Mouse (Mus musculus) heart, embryonic 15.5 days (tissue): ENCODE data around the gene Zfp961. TPM values are rescaled to one million over a fixed set of nuclear protein-coding genes. Genes with fewer than 3 reads are reported as not detected.

Source experiments
- ATAC-seq: fragments of 200-750 bp; cut with Nextera tagmentation; replicated peaks from 2 replicates; pipeline ENCODE4 v1.8.0; 2017; ENCODE audit warnings: low read depth, moderate TSS enrichment; ENCODE audit not compliant: insufficient number of reproducible peaks, insufficient read depth, low FRiP score
- H3K27ac ChIP-seq: fragments of 300-500 bp; sonication (generic); 2 replicates; pipeline ENCODE4 v1.5.1; 2015; ENCODE audit warnings: mild to moderate bottlenecking, inconsistent platforms
- H3K27me3 ChIP-seq: fragments of 300-500 bp; sonication (generic); 2 replicates; pipeline ENCODE4 v1.6.1; 2015; ENCODE audit warnings: inconsistent platforms
- H3K36me3 ChIP-seq: fragments of 300-500 bp; sonication (generic); 2 replicates; pipeline ENCODE4 v1.6.1; 2015; ENCODE audit warnings: mild to moderate bottlenecking, inconsistent platforms
- H3K4me1 ChIP-seq: fragments of 300-500 bp; sonication (generic); replicated peaks from 2 replicates; pipeline ENCODE4 v1.6.1; 2015; ENCODE audit warnings: inconsistent platforms
- H3K4me2 ChIP-seq: fragments of 300-500 bp; sonication (generic); 2 replicates; pipeline ENCODE4 v1.6.1; 2015; ENCODE audit warnings: inconsistent platforms, mild to moderate bottlenecking, moderate library complexity
- H3K4me3 ChIP-seq: fragments of 300-500 bp; sonication (generic); 2 replicates; pipeline ENCODE4 v1.5.1; 2015; ENCODE audit warnings: mild to moderate bottlenecking, inconsistent platforms
- H3K9ac ChIP-seq: fragments of 300-500 bp; sonication (generic); 2 replicates; pipeline ENCODE4 v1.6.1; 2015; ENCODE audit warnings: mild to moderate bottlenecking, inconsistent platforms
- H3K9me3 ChIP-seq: fragments of 300-500 bp; sonication (generic); replicated peaks from 2 replicates; pipeline ENCODE4 v1.6.1; 2016; ENCODE audit warnings: inconsistent platforms
- WGBS: fragments of 180-500 bp; shearing (Covaris S2); methylation state at CpG from one replicate; pipeline ENCODE4 v1.1.7; 2015; ENCODE audit warnings: mixed read lengths; 5-methylcytosine and 5-hydroxymethylcytosine counted together
- polyA plus RNA-seq: library from polyadenylated mRNA; unstranded; fragments of >200 nt; fragmentation: Nextera tagmentation; extraction: Ambion mirVana; gene quantifications from 2 replicates; pipeline ENCODE4 v1.2.1, GENCODE M21; 2015

Zfp961 gene
- polyA plus RNA-seq, 1 experiment from 2014 or later, result 9.6 TPM

DNA sequence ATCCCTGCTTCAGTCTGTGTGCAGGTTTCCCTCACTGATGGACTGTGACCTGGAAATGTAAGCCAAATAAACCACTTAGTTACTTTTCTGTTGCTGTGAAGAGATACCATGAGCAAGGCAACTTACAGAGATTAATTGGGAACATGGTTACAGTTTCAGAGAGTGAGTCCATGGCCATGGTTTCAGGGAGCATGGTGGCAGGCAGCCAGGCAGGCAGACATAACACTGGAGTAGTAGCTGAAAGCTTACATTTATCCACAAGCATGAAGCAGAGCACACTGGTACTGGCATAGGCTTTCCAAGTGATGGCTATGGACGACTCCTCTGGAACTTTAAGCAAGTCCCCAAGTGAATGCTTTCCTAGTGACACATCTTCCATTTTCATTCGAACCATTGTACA, 14.3 kb downstream of the Zfp961 start:
- WGBS, result 84% methylated on average over 2 of the region's 2 CpGs

GRCm38 (mm10) chr8:71966411-71966810, 15.6 kb downstream of the Zfp961 start:
- 0 out of 2 replicates have a peak, but pooled peaks cover 3% of the 10 kb centered on the region for H3K4me1 ChIP-seq
- H3K4me3 ChIP-seq, result no peak overlapping the region
- H3K36me3 ChIP-seq, result peaks cover 46% of the 10 kb centered on the region
- no peaks in the 10 kb centered on the region for H3K27me3 ChIP-seq
- H3K4me2 ChIP-seq, result no peak overlapping the region
- H3K9me3 ChIP-seq, result no peaks in the 10 kb centered on the region
- H3K27ac ChIP-seq, result no peak overlapping the region
- ATAC-seq, result no peak
- no peak overlapping the region for H3K9ac ChIP-seq

More for the DNA sequence above, 14.3 kb downstream of the Zfp961 start:
- Histone ChIP-seq H3K27ac (no peak overlapping the region), H3K4me3 (no peak overlapping the region), H3K27me3 (no peaks in the 10 kb centered on the region), H3K9ac (no peak overlapping the region), H3K36me3 (peaks cover 46% of the 10 kb centered on the region), H3K4me2 (no peak overlapping the region), H3K9me3 (no peaks in the 10 kb centered on the region), H3K4me1 (0 out of 2 replicates have a peak, but pooled peaks cover 3% of the 10 kb centered on the region)
- ATAC-seq, result no peak

GRCm38 (mm10) chr8:71967261-71967660, 16.4 kb downstream of the Zfp961 start:
- H3K36me3 ChIP-seq, result peaks cover 46% of the 10 kb centered on the region
- H3K4me1 ChIP-seq, result 0 out of 2 replicates have a peak, but pooled peaks cover 3% of the 10 kb centered on the region
- no peak overlapping the region for H3K4me3 ChIP-seq
- 95% methylated on average over 5 of the region's 5 CpGs for WGBS
- H3K27ac ChIP-seq, result no peak overlapping the region
- ATAC-seq, result no peak
- no peaks in the 10 kb centered on the region for H3K9me3 ChIP-seq
- H3K4me2 ChIP-seq, result no peak overlapping the region
- no peaks in the 10 kb centered on the region for H3K27me3 ChIP-seq
- no peak overlapping the region for H3K9ac ChIP-seq

- no peak overlapping the region for H3K4me2 ChIP-seq
- no peak for ATAC-seq
- no peak overlapping the region for H3K4me3 ChIP-seq
- no peaks in the 10 kb centered on the region for H3K27me3 ChIP-seq
- H3K4me1 ChIP-seq, result 0 out of 2 replicates have a peak, but pooled peaks cover 3% of the 10 kb centered on the region
- 78% methylated on average over 6 of the region's 6 CpGs for WGBS
- H3K9ac ChIP-seq, result no peak overlapping the region
- no peaks in the 10 kb centered on the region for H3K9me3 ChIP-seq
- H3K27ac ChIP-seq, result no peak overlapping the region
- peaks cover 46% of the 10 kb centered on the region for H3K36me3 ChIP-seq
Observed at GRCm38 (mm10) chr8:71968100-71968499, 17.3 kb downstream of the Zfp961 start.

- Histone ChIP-seq H3K27me3 (no peaks in the 10 kb centered on the region), H3K27ac (no peak overlapping the region), H3K36me3 (peaks cover 46% of the 10 kb centered on the region), H3K4me3 (no peak overlapping the region), H3K9me3 (no peaks in the 10 kb centered on the region), H3K9ac (no peak overlapping the region), H3K4me2 (no peak overlapping the region), H3K4me1 (0 out of 2 replicates have a peak, but pooled peaks cover 3% of the 10 kb centered on the region)
- 82% methylated on average over 6 of the region's 6 CpGs for WGBS
- no peak for ATAC-seq
Observed at GRCm38 (mm10) chr8:71968636-71969035, 17.8 kb downstream of the Zfp961 start.

GRCm38 (mm10) chr8:71971945-71972344, 21.1 kb downstream of the Zfp961 start:
- Histone ChIP-seq H3K4me2 (no peak overlapping the region), H3K36me3 (peaks cover 22% of the 10 kb centered on the region), H3K4me3 (no peak overlapping the region), H3K9ac (no peak overlapping the region), H3K9me3 (no peaks in the 10 kb centered on the region), H3K27ac (no peak overlapping the region), H3K4me1 (no peaks in the 10 kb centered on the region), H3K27me3 (no peaks in the 10 kb centered on the region)
- WGBS, result 57% methylated on average over 1 of the region's 1 CpGs
- ATAC-seq, result no peak

DNA sequence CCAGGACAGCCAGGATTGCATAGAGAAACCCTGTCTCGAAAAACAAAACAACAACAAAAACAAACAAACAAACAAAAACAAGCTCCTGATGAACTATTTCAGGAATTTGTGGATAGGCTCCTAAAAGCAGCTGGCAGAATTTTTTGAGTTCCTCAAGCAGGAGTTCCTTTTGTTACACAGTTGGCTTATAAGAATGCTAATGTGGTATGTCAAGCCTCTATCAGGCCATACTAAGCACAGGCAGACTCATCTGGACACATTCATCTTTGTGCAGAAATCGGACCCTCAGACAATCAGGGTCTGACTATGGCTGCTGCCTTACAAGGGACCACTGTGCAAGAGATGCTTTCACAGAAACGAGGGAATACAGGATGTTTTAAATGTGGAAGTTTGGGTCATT, 23.4 kb downstream of the Zfp961 start:
- WGBS, result 77% methylated on average over 3 of the region's 3 CpGs
- Histone ChIP-seq H3K27me3 (no peaks in the 10 kb centered on the region), H3K36me3 (0 out of 2 replicates have a peak, but pooled peaks cover under 1% of the 10 kb centered on the region), H3K4me3 (no peak overlapping the region), H3K9ac (no peak overlapping the region), H3K4me1 (no peaks in the 10 kb centered on the region), H3K9me3 (no peaks in the 10 kb centered on the region), H3K27ac (no peak overlapping the region), H3K4me2 (no peak overlapping the region)
- no peak for ATAC-seq

GRCm38 (mm10) chr8:71981032-71981431, 30.2 kb downstream of the Zfp961 start:
- Histone ChIP-seq H3K27ac (no peak overlapping the region), H3K9me3 (no peaks in the 10 kb centered on the region), H3K36me3 (no peaks in the 10 kb centered on the region), H3K4me2 (no peak overlapping the region), H3K27me3 (no peaks in the 10 kb centered on the region), H3K4me1 (no peaks in the 10 kb centered on the region), H3K9ac (no peak overlapping the region), H3K4me3 (no peak overlapping the region)
- 39% methylated on average over 2 of the region's 2 CpGs for WGBS
- ATAC-seq, result no peak

- WGBS, result 62% methylated on average over 4 of the region's 4 CpGs
- H3K4me2 ChIP-seq, result no peak overlapping the region
Observed at GRCm38 (mm10) chr8:71981456-71981855, 30.6 kb downstream of the Zfp961 start.

DNA sequence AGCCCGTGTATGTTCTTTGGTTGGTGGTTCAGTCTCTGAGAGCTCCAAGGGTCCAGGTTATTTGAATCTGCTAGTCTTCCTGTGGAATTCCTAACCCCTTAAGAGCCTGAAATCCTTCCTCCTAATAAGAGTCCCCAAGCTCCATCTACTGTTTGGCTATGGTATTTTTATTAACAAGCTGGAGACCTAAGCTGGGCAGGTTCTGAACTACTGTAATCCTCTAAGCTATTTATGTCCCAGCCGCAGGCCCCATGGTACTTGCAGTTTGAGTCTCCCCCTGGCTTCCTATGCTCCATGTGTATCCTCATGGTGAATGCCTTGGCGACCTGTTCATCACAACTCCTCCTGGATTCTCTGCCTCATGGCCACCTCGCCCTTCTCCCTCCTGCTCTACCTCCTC, 33.8 kb downstream of the Zfp961 start:
- H3K4me1 ChIP-seq, result no peaks in the 10 kb centered on the region
- H3K36me3 ChIP-seq, result no peaks in the 10 kb centered on the region
- H3K27ac ChIP-seq, result no peak overlapping the region
- ATAC-seq, result no peak
- no peaks in the 10 kb centered on the region for H3K27me3 ChIP-seq
- H3K9me3 ChIP-seq, result no peaks in the 10 kb centered on the region
- H3K4me2 ChIP-seq, result no peak overlapping the region
- H3K4me3 ChIP-seq, result no peak overlapping the region
- WGBS, result 51% methylated on average over 4 of the region's 4 CpGs
- no peak overlapping the region for H3K9ac ChIP-seq

More at GRCm38 (mm10) chr8:71981456-71981855, 30.6 kb downstream of the Zfp961 start:
- ATAC-seq, result no peak
- Histone ChIP-seq H3K4me3 (no peak overlapping the region), H3K9ac (no peak overlapping the region), H3K4me1 (no peaks in the 10 kb centered on the region), H3K9me3 (no peaks in the 10 kb centered on the region), H3K27ac (no peak overlapping the region), H3K27me3 (no peaks in the 10 kb centered on the region), H3K36me3 (no peaks in the 10 kb centered on the region)

- Histone ChIP-seq H3K9ac (peak overlapping the region; percentile 51; the same call in 1 of the 2 replicates), H3K9me3 (no peaks in the 10 kb centered on the region), H3K4me3 (peak overlapping the region; percentile 53), H3K4me2 (peak overlapping the region; percentile 75), H3K4me1 (no peaks in the 10 kb centered on the region), H3K36me3 (no peaks in the 10 kb centered on the region), H3K27ac (no peak overlapping the region), H3K27me3 (peaks cover 4% of the 10 kb centered on the region; the same call in 1 of the 2 replicates)
- peak; percentile 54 for ATAC-seq
- WGBS, result 13% methylated on average over 24 of the region's 24 CpGs
Observed at GRCm38 (mm10) chr8:71988110-71988866, 37.5 kb downstream of the Zfp961 start.
